Mouse (Mus musculus): ENCODE measurements around the gene Neu3. TPM values are rescaled to one million over a fixed set of nuclear protein-coding genes. Genes with fewer than 3 reads are reported as not detected.
A peak's percentile ranks its signal among the peaks of the same experiment; 100 is the strongest.

The Neu3 gene
- total and polyA plus RNA-seq, 2 experiments from 2014 or later = 3.0 to 4.7 TPM

- DNase-seq (ENCODE audit: low spot score) (no peak), ATAC-seq (ENCODE audit: insufficient read depth, low read depth) (no peak)
- no peak overlapping the region for H3K4me3 ChIP-seq (ENCODE audit: low read depth, low read length)
- peaks cover 14% of the 10 kb centered on the region for H3K4me1 ChIP-seq (ENCODE audit: control insufficient read depth, insufficient read depth)
- H3K9ac ChIP-seq (replicated peaks; ENCODE audit: low read depth, low read length) = no peak overlapping the region
- peaks cover 7% of the 10 kb centered on the region for H3K36me3 ChIP-seq (replicated peaks; ENCODE audit: control insufficient read depth, insufficient read depth, low read length)
- TF ChIP-seq CTCF (IDR thresholded peaks at IDR 0.05; ENCODE audit: low read depth) = no peak
- TF ChIP-seq EP300 (IDR thresholded peaks at IDR 0.05; ENCODE audit: low read depth) = no peak
- H3K9me3 ChIP-seq (replicated peaks; ENCODE audit: control insufficient read depth, low read length) = no peaks in the 10 kb centered on the region
- no peaks in the 10 kb centered on the region for H3K27me3 ChIP-seq (ENCODE audit: control insufficient read depth, insufficient read depth, low read length)
- no peak overlapping the region for H3K4me2 ChIP-seq (ENCODE audit: low read depth, low read length)
- H3K27ac ChIP-seq (ENCODE audit: low read depth) = no peak overlapping the region
- 85% methylated on average over 2 of the region's 2 CpGs for WGBS
Observed at GRCm38 (mm10) chr7:99833846-99834222, 5.6 kb upstream of the Neu3 start.

- no peak overlapping the region for H3K4me3 ChIP-seq (ENCODE audit: low read depth, low read length)
- no peak overlapping the region for H3K4me2 ChIP-seq (ENCODE audit: low read depth, low read length)
- peaks cover 18% of the 10 kb centered on the region for H3K4me1 ChIP-seq (ENCODE audit: control insufficient read depth, insufficient read depth)
- ATAC-seq (ENCODE audit: insufficient read depth, low read depth) (no peak), DNase-seq (ENCODE audit: low spot score) (no peak)
- peaks cover 2% of the 10 kb centered on the region for H3K36me3 ChIP-seq (replicated peaks; ENCODE audit: control insufficient read depth, insufficient read depth, low read length)
- no peaks in the 10 kb centered on the region for H3K9me3 ChIP-seq (replicated peaks; ENCODE audit: control insufficient read depth, low read length)
- no peaks in the 10 kb centered on the region for H3K27me3 ChIP-seq (ENCODE audit: control insufficient read depth, insufficient read depth, low read length)
- H3K9ac ChIP-seq (replicated peaks; ENCODE audit: low read depth, low read length) = no peak overlapping the region
- TF ChIP-seq EP300 (IDR thresholded peaks at IDR 0.05; ENCODE audit: low read depth) = no peak
- H3K27ac ChIP-seq (ENCODE audit: low read depth) = no peak overlapping the region
- 77% methylated on average over 5 of the region's 5 CpGs for WGBS
Observed at GRCm38 (mm10) chr7:99833115-99833845, 5.1 kb upstream of the Neu3 start.

DNA sequence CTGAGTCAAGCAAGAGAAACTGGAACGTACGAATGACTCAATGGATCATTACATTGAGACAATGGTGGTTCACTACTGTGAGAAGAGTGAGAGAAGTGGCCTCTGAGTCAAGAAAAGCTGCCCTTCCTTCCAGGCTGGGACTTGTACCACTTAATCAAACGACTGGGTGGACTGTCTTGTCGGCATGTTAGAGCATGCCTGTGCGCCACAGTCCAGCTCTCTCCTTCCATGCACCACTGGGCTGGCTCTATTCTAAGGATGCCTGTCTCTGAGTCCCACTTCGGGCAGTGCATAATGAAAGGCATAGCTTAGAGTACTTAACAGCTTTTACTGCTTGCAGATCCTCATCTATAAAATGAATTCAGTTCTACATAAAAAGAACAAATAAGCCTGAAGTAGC is 2.1 kb downstream of the Neu3 start:
- TF ChIP-seq EP300 (IDR thresholded peaks at IDR 0.05; ENCODE audit: low read depth) = no peak
- no peak for TF ChIP-seq CTCF (IDR thresholded peaks at IDR 0.05; ENCODE audit: low read depth)
- no peaks in the 10 kb centered on the region for H3K27me3 ChIP-seq (ENCODE audit: control insufficient read depth, insufficient read depth, low read length)
- 65% methylated on average over 6 of the region's 6 CpGs for WGBS
- no peaks in the 10 kb centered on the region for H3K36me3 ChIP-seq (replicated peaks; ENCODE audit: control insufficient read depth, insufficient read depth, low read length)
- H3K9me3 ChIP-seq (replicated peaks; ENCODE audit: control insufficient read depth, low read length) = no peaks in the 10 kb centered on the region
- peaks cover 36% of the 10 kb centered on the region for H3K4me1 ChIP-seq (ENCODE audit: control insufficient read depth, insufficient read depth)
- H3K4me2 ChIP-seq (ENCODE audit: low read depth, low read length) = 0 out of 2 replicates have a peak overlapping the region, but pooled peaks have one; percentile 11
- DNase-seq (ENCODE audit: low spot score) (no peak), ATAC-seq (ENCODE audit: insufficient read depth, low read depth) (no peak)
- no peak overlapping the region for H3K27ac ChIP-seq (ENCODE audit: low read depth)
- H3K4me3 ChIP-seq (ENCODE audit: low read depth, low read length) = no peak overlapping the region
- H3K9ac ChIP-seq (replicated peaks; ENCODE audit: low read depth, low read length) = no peak overlapping the region

DNA sequence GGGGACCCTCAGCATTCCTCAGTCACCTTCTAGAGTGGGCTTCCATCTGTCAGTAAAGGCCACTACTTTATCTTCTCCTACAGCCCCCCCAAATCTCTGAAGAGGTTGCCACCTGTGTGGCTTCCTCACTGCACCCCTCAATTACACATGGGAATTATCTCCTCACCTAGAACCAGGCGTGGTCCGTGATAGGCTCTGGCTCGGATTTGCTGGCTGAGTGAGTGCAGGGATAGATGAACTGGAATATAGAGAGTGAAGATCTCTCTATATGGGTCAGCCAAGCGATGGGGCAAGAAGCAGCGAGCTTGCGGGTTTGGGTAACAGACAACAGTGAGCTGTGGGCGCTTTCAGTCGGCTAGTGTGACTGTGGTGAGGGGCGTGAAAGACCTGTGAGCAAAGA is 2.7 kb downstream of the Neu3 start:
- ATAC-seq (ENCODE audit: insufficient read depth, low read depth) (no peak), DNase-seq (ENCODE audit: low spot score) (no peak)
- Histone ChIP-seq H3K4me2 (ENCODE audit: low read depth, low read length) (peak overlapping the region; percentile 11), H3K36me3 (replicated peaks; ENCODE audit: control insufficient read depth, insufficient read depth, low read length) (no peaks in the 10 kb centered on the region), H3K4me3 (ENCODE audit: low read depth, low read length) (no peak overlapping the region), H3K27ac (ENCODE audit: low read depth) (peak overlapping the region; percentile 51; the same call in 1 of the 2 replicates), H3K9ac (replicated peaks; ENCODE audit: low read depth, low read length) (no peak overlapping the region), H3K4me1 (ENCODE audit: control insufficient read depth, insufficient read depth) (peaks cover 36% of the 10 kb centered on the region), H3K9me3 (replicated peaks; ENCODE audit: control insufficient read depth, low read length) (no peaks in the 10 kb centered on the region), H3K27me3 (ENCODE audit: control insufficient read depth, insufficient read depth, low read length) (no peaks in the 10 kb centered on the region)
- no peak for TF ChIP-seq EP300 (IDR thresholded peaks at IDR 0.05; ENCODE audit: low read depth)
- no peak for TF ChIP-seq CTCF (IDR thresholded peaks at IDR 0.05; ENCODE audit: low read depth)
- WGBS = 72% methylated on average over 9 of the region's 9 CpGs

DNA sequence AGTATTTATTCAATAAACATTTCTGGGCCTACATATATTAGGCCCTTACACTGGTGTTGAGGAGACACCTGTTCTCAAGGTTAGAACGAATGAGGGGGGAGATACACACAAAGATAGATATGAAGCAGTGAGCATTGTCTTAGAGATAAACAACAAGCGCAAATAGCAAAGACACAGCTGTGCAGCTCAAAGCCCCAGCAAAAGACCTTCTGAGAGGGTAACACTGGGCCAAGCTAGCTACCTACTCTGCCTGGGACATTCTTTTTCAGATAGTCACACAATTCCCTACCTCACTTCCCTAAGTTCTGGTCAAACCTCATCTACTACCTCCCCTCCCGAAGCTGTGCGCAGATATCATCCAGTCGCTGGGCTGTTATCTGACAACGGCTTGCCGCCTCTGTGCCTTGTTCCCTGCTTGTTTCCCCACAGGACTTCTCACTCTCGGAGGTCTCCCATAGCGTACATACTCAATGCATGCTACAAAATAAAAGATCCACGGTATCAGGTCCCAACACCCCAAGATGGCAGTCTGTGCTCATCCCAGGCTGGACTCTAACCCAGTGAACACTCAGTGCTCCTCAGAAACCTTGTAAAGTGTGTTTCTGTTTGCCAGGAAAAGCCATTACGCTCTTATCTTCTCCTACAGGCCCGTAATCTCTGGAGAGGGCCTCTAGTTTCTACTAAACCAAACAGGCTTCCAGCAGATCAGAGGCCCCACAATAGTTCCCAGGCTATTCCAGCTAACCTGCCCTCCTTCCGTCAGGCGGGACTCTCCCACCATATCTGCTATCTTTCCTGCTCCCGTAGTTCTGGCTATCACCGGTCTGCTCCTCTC is 3.4 kb downstream of the Neu3 start:
- DNase-seq (ENCODE audit: low spot score) (no peak), ATAC-seq (ENCODE audit: insufficient read depth, low read depth) (no peak)
- Histone ChIP-seq H3K27me3 (ENCODE audit: control insufficient read depth, insufficient read depth, low read length) (no peaks in the 10 kb centered on the region), H3K4me3 (ENCODE audit: low read depth, low read length) (no peak overlapping the region), H3K4me1 (ENCODE audit: control insufficient read depth, insufficient read depth) (peaks cover 36% of the 10 kb centered on the region), H3K9ac (replicated peaks; ENCODE audit: low read depth, low read length) (no peak overlapping the region), H3K4me2 (ENCODE audit: low read depth, low read length) (peak overlapping the region; percentile 23; the same call in 1 of the 2 replicates), H3K9me3 (replicated peaks; ENCODE audit: control insufficient read depth, low read length) (no peaks in the 10 kb centered on the region), H3K27ac (ENCODE audit: low read depth) (peak overlapping the region; percentile 51; the same call in 1 of the 2 replicates), H3K36me3 (replicated peaks; ENCODE audit: control insufficient read depth, insufficient read depth, low read length) (no peaks in the 10 kb centered on the region)
- TF ChIP-seq CTCF (IDR thresholded peaks at IDR 0.05; ENCODE audit: low read depth) (no peak), EP300 (IDR thresholded peaks at IDR 0.05; ENCODE audit: low read depth) (no peak)
- WGBS = 38% methylated on average over 16 of the region's 16 CpGs
